In the genomic region with DNA sequence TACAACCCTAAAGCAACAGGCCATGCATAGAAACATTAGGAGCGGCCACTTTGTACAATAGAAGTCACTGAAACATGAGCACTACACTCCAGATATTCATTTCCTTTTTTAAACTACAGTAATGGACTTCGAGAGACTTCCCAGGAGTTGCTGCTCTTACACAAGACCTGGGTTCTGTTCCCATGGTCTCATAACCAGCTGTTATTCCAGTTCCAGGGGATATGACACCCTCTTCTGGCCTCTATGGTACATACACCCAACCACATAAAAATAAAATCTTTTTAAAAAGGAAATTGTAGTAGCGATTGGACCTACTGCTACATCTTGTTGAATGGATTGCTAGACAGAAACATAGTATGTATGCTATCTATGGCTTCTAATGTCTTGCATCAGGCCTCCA, we compare ENCODE assay signal across 8 mouse cellular contexts. TPM values are rescaled to one million over a fixed set of nuclear protein-coding genes. Genes with fewer than 3 reads are reported as not detected.
DNase-seq lines count a peak whose midpoint lies in the region; ATAC-seq and TF ChIP-seq lines count a peak whose summit lies in the region.

No protein-coding gene starts in this region.

- no peak for ATAC-seq in kidney, embryonic 16.5 days (ENCODE audit: low FRiP score, low TSS enrichment)
- ATAC-seq in hindbrain, postnatal 0 days: no peak
- ATAC-seq in cerebellum, adult (ENCODE audit: insufficient number of reproducible peaks, low FRiP score, low TSS enrichment): no peak

- peaks cover 12% of the 10 kb centered on the region for H3K79me2 ChIP-seq in myocyte (ENCODE audit: control insufficient read depth, insufficient read depth)

- H3K4me1 ChIP-seq in kidney, embryonic 16.5 days (ENCODE audit: insufficient read depth, low read length): peaks cover 16% of the 10 kb centered on the region; the same call in 1 of the 2 replicates
- no peaks in the 10 kb centered on the region for H3K4me1 ChIP-seq in hindbrain, postnatal 0 days (ENCODE audit: insufficient read depth, low read length)

- peaks cover 22% of the 10 kb centered on the region for H3K36me3 ChIP-seq in kidney, embryonic 16.5 days (ENCODE audit: insufficient read depth, low read length)
- peaks cover 22% of the 10 kb centered on the region; the same call in 1 of the 2 replicates for H3K36me3 ChIP-seq in hindbrain, postnatal 0 days (ENCODE audit: insufficient read depth, low read length)
- H3K36me3 ChIP-seq in myocyte (ENCODE audit: control insufficient read depth, insufficient read depth): peaks cover 9% of the 10 kb centered on the region

- TF ChIP-seq POLR2A in myocyte (IDR thresholded peaks at IDR 0.05; ENCODE audit: insufficient read length, low read depth): no peak

- H3K4me2 ChIP-seq in kidney, embryonic 16.5 days (replicated peaks; ENCODE audit: low read depth, low read length): peak overlapping the region; percentile 91
- H3K4me2 ChIP-seq in hindbrain, postnatal 0 days (ENCODE audit: low read depth, low read length): peak overlapping the region; percentile 87
- no peak overlapping the region for H3K4me2 ChIP-seq in myocyte (ENCODE audit: low read depth)

- no peak for DNase-seq in kidney, adult 9 months
- DNase-seq in c-Kit-positive CD71-positive TER-119-positive erythroid progenitor cells, embryonic 14.5 days (ENCODE audit: low spot score): peak; percentile 17
- no peak for DNase-seq in hindbrain, postnatal 0 days (ENCODE audit: low spot score)
- DNase-seq in cerebellum, postnatal 4 days (ENCODE audit: low spot score in 2 of 2): no peak
- DNase-seq in adrenal gland, adult 8-10 months: no peak

- TF ChIP-seq CTCF in hindbrain, postnatal 0 days (IDR thresholded peaks at IDR 0.05; ENCODE audit: low read depth): peak; percentile 38

- H3K27ac ChIP-seq in kidney, embryonic 16.5 days (ENCODE audit: low read length): no peak overlapping the region
- peak overlapping the region; percentile 92; the same call in 1 of the 2 replicates for H3K27ac ChIP-seq in hindbrain, postnatal 0 days

- H3K9me3 ChIP-seq in kidney, embryonic 16.5 days (ENCODE audit: low read length): no peaks in the 10 kb centered on the region
- no peaks in the 10 kb centered on the region for H3K9me3 ChIP-seq in hindbrain, postnatal 0 days (ENCODE audit: low read length)

- peak overlapping the region; percentile 100 for H3K4me3 ChIP-seq in kidney, embryonic 16.5 days (ENCODE audit: low read length)
- peak overlapping the region; percentile 99 for H3K4me3 ChIP-seq in hindbrain, postnatal 0 days (ENCODE audit: low read length)
- H3K4me3 ChIP-seq in myocyte: peak overlapping the region; percentile 73

- H3ac ChIP-seq in myocyte (ENCODE audit: control insufficient read depth, insufficient read length): no peak overlapping the region

- no peak overlapping the region for H3K9ac ChIP-seq in kidney, embryonic 16.5 days (replicated peaks; ENCODE audit: low read length)
- peak overlapping the region; percentile 99; the same call in 1 of the 2 replicates for H3K9ac ChIP-seq in hindbrain, postnatal 0 days (replicated peaks; ENCODE audit: low read length)

- no peaks in the 10 kb centered on the region for H3K27me3 ChIP-seq in kidney, embryonic 16.5 days (ENCODE audit: insufficient read depth, low read length)
- H3K27me3 ChIP-seq in hindbrain, postnatal 0 days (ENCODE audit: insufficient read depth, low read length): no peaks in the 10 kb centered on the region
- H3K27me3 ChIP-seq in myocyte (ENCODE audit: control insufficient read depth, insufficient read depth, insufficient read length): peaks cover 9% of the 10 kb centered on the region

- 79% methylated on average over 3 of the region's 3 CpGs for WGBS in kidney, embryonic 16.5 days
- 84% methylated on average over 3 of the region's 3 CpGs for WGBS in hindbrain, postnatal 0 days

TF ChIP-seq in myocyte, 11 proteins besides CTCF, POLR2A, EP300 and RAD21:
- TF ChIP-seq CEBPB (IDR thresholded peaks at IDR 0.05; ENCODE audit: insufficient read depth, poor library complexity, severe bottlenecking): no peak
- no peak for TF ChIP-seq E2F4 (IDR thresholded peaks at IDR 0.05; ENCODE audit: insufficient read depth)
- TF ChIP-seq MYOG (IDR thresholded peaks at IDR 0.05; ENCODE audit: control insufficient read depth in 1 of 3, insufficient read depth in 1 of 3, insufficient read length in 2 of 3, low read depth in 2 of 3): no peak
- TF ChIP-seq MAX (IDR thresholded peaks at IDR 0.05; ENCODE audit: low read depth): no peak
- TF ChIP-seq POLR2AphosphoS2 (IDR thresholded peaks at IDR 0.05; ENCODE audit: insufficient read length, low read depth): no peak
- no peak for TF ChIP-seq TCF3 (IDR thresholded peaks at IDR 0.05; ENCODE audit: insufficient read length, low read depth)

RNA-seq across cellular contexts. Expression of a gene that starts 0.5 kb away (rescaled TPM):
- 146 and 156 TPM in 2 replicates for polyA plus RNA-seq in kidney, embryonic 16.5 days (2015; fragmentation: Nextera tagmentation; extraction: Ambion mirVana)
- 80.5 and 82.6 TPM in 2 replicates for total RNA-seq in hindbrain, postnatal 0 days (2014; rRNA removed)
- 325 and 329 TPM in 2 replicates for polyA plus RNA-seq in hindbrain, postnatal 0 days (2015; fragmentation: Nextera tagmentation; extraction: Ambion mirVana)
- polyA plus RNA-seq in myocyte (2012; fragmentation: generic; extraction: Trizol): 55.0 TPM
- total RNA-seq in adrenal gland, adult 8-10 months (2022): 10 to 100 TPM; 53.1 to 71.1 (median 66.6) TPM

RNA-seq across cellular contexts. Expression of a gene that starts 48.1 kb away (rescaled TPM):
- 1.8 TPM in 2 replicates for polyA plus RNA-seq in kidney, embryonic 16.5 days (2015; fragmentation: Nextera tagmentation; extraction: Ambion mirVana)
- total RNA-seq in hindbrain, postnatal 0 days (2014; rRNA removed): 4.0 and 7.0 TPM in 2 replicates
- polyA plus RNA-seq in hindbrain, postnatal 0 days (2015; fragmentation: Nextera tagmentation; extraction: Ambion mirVana): 3.7 and 4.4 TPM in 2 replicates
- 1.1 TPM for polyA plus RNA-seq in myocyte (2012; fragmentation: generic; extraction: Trizol)
- 1 to 10 TPM in 2 of 4 experiments, under 1 TPM in 2; 0.15 to 4.7 (median 1.6) TPM for total RNA-seq in adrenal gland, adult 8-10 months (2022)
